Mouse (Mus musculus) heart, adult 2 months (tissue): ENCODE results near the gene Pdxp.

Experiments used
- CTCF ChIP-seq: fragments of 200-600 bp; IDR thresholded peaks from 2 replicates; pipeline ENCODE4 v1.8.1; 2022; ENCODE audit warnings: antibody characterized with exemption, mild to moderate bottlenecking, moderate library complexity
- EP300 ChIP-seq: fragments of 200-500 bp; IDR thresholded peaks from 2 replicates; pipeline ENCODE4 v1.6.1; 2011; ENCODE audit warnings: low read depth, low read length, control low read depth; ENCODE audit not compliant: insufficient read depth
- POLR2A ChIP-seq: fragments of 200-500 bp; IDR thresholded peaks from 2 replicates; pipeline ENCODE4 v1.6.1; 2011; ENCODE audit warnings: mild to moderate bottlenecking, low read depth, low read length, control low read depth; ENCODE audit not compliant: insufficient read depth

- TF ChIP-seq CTCF = no peak
- TF ChIP-seq POLR2A = no peak
- TF ChIP-seq EP300 = no peak
These were observed 17.2 kb downstream of the Pdxp start for GRCm38 (mm10) chr15:78930801-78931426.
